Mouse (Mus musculus) kidney, adult 8-10 months (tissue): ENCODE results near the gene Gm6676.
"Not testable (repeated sequence)": the region's sequence is repeated elsewhere in the genome, so short reads cannot be mapped to it uniquely, and the experiment has no call there.

Source experiments
- DNase-seq, 2 experiments: peaks; one replicate each; pipeline ENCODE4 v3.0.0; 2022

Gene Gm6676

GRCm38 (mm10) chr14:7125312-7125711, at the start of gene Gm6676:
TSS of gene Gm6676 (minus strand) at chr14:7125412.
- not testable (repeated sequence) for DNase-seq

GRCm38 (mm10) chr14:7174483-7174971, 49.3 kb upstream of the Gm6676 start, which contains the start of gene Gm3512:
TSS of gene Gm3512 (minus strand) at chr14:7174533.
- DNase-seq, result not testable (repeated sequence)

GRCm38 (mm10) chr14:7105124-7105802, 19.9 kb downstream of the Gm6676 start:
- peak in 1 of 2 experiments; percentile 0 for DNase-seq

- not testable (repeated sequence) for DNase-seq
Measured at GRCm38 (mm10) chr14:7100521-7100920, 24.7 kb downstream of the Gm6676 start, which contains the start of gene Gm3696. TSS of gene Gm3696 (minus strand) at chr14:7100621.
